Mouse (Mus musculus) midbrain, embryonic 15.5 days (tissue): Measurements from ENCODE around the gene Mdga1. TPM values are rescaled to one million over a fixed set of nuclear protein-coding genes. Genes with fewer than 3 reads are reported as not detected.
"Not testable (repeated sequence)": the region's sequence is repeated elsewhere in the genome, so short reads cannot be mapped to it uniquely, and the experiment has no call there.

Experiments
- ATAC-seq: fragments of 200-750 bp; cut with Nextera tagmentation; replicated peaks from 2 replicates; pipeline ENCODE4 v1.8.0; 2017; ENCODE audit warnings: moderate TSS enrichment
- H3K27ac ChIP-seq: fragments of 300-500 bp; sonication (generic); 2 replicates; pipeline ENCODE4 v1.5.1; 2015; ENCODE audit warnings: mild to moderate bottlenecking, inconsistent platforms
- H3K27me3 ChIP-seq: fragments of 300-500 bp; sonication (generic); replicated peaks from 2 replicates; pipeline ENCODE4 v1.6.1; 2015; ENCODE audit warnings: inconsistent platforms
- H3K36me3 ChIP-seq: fragments of 300-500 bp; sonication (generic); replicated peaks from 2 replicates; pipeline ENCODE4 v1.6.1; 2015; ENCODE audit warnings: inconsistent platforms
- H3K4me1 ChIP-seq: fragments of 300-500 bp; sonication (generic); 2 replicates; pipeline ENCODE4 v1.6.1; 2015; ENCODE audit warnings: inconsistent platforms
- H3K4me2 ChIP-seq: fragments of 300-500 bp; sonication (generic); 2 replicates; pipeline ENCODE4 v1.6.1; 2015; ENCODE audit warnings: inconsistent platforms, mild to moderate bottlenecking, moderate library complexity
- H3K4me3 ChIP-seq: fragments of 300-500 bp; sonication (generic); 2 replicates; pipeline ENCODE4 v1.5.1; 2015; ENCODE audit warnings: mild to moderate bottlenecking, inconsistent platforms
- H3K9ac ChIP-seq: fragments of 300-500 bp; sonication (generic); 2 replicates; pipeline ENCODE4 v1.6.1; 2015; ENCODE audit warnings: mild to moderate bottlenecking, inconsistent platforms
- H3K9me3 ChIP-seq: fragments of 300-500 bp; sonication (generic); 2 replicates; pipeline ENCODE4 v1.6.1; 2016; ENCODE audit warnings: inconsistent platforms
- WGBS: fragments of 180-500 bp; shearing (Covaris S2); methylation state at CpG from one replicate; pipeline ENCODE4 v1.1.7; 2015; ENCODE audit warnings: mixed read lengths; 5-methylcytosine and 5-hydroxymethylcytosine counted together
- polyA plus RNA-seq: library from polyadenylated mRNA; unstranded; fragments of >200 nt; fragmentation: Nextera tagmentation; extraction: Ambion mirVana; gene quantifications from 2 replicates; pipeline ENCODE4 v1.2.1, GENCODE M21; 2015

Gene Mdga1
- polyA plus RNA-seq, 1 experiment from 2014 or later: 19.6 TPM

GRCm38 (mm10) chr17:29796086-29796485, 173.8 kb downstream of the Mdga1 start:
- WGBS: 13% methylated on average over 7 of the region's 7 CpGs
- no peak for ATAC-seq
- peaks cover 41% of the 10 kb centered on the region for H3K4me1 ChIP-seq

GRCm38 (mm10) chr17:29795050-29795770, 174.7 kb downstream of the Mdga1 start:
- peak; percentile 87 for ATAC-seq
- Histone ChIP-seq H3K9me3 (no peaks in the 10 kb centered on the region), H3K4me3 (peak overlapping the region; percentile 20), H3K36me3 (no peaks in the 10 kb centered on the region), H3K27ac (peak overlapping the region; percentile 93), H3K4me2 (peak overlapping the region; percentile 54), H3K4me1 (peaks cover 41% of the 10 kb centered on the region), H3K9ac (peak overlapping the region; percentile 26), H3K27me3 (no peaks in the 10 kb centered on the region)
- WGBS: under 1% methylated on average over 23 of the region's 23 CpGs

More at GRCm38 (mm10) chr17:29796086-29796485, 173.8 kb downstream of the Mdga1 start:
- H3K4me2 ChIP-seq: no peak overlapping the region
- H3K27ac ChIP-seq: peak overlapping the region; percentile 93
- H3K9me3 ChIP-seq: no peaks in the 10 kb centered on the region
- H3K27me3 ChIP-seq: no peaks in the 10 kb centered on the region
- H3K9ac ChIP-seq: no peak overlapping the region
- no peaks in the 10 kb centered on the region for H3K36me3 ChIP-seq
- no peak overlapping the region for H3K4me3 ChIP-seq

GRCm38 (mm10) chr17:29791531-29792050, 178.3 kb downstream of the Mdga1 start:
- peaks cover 28% of the 10 kb centered on the region for H3K4me1 ChIP-seq
- no peaks in the 10 kb centered on the region for H3K36me3 ChIP-seq
- no peak for ATAC-seq
- no peaks in the 10 kb centered on the region for H3K27me3 ChIP-seq
- H3K27ac ChIP-seq: no peak overlapping the region
- H3K9me3 ChIP-seq: no peaks in the 10 kb centered on the region
- H3K4me2 ChIP-seq: no peak overlapping the region
- H3K9ac ChIP-seq: no peak overlapping the region
- H3K4me3 ChIP-seq: no peak overlapping the region
- WGBS: 90% methylated on average over 9 of the region's 9 CpGs

- no peak overlapping the region for H3K27ac ChIP-seq
- H3K4me1 ChIP-seq: peaks cover 15% of the 10 kb centered on the region
- H3K9me3 ChIP-seq: no peaks in the 10 kb centered on the region
- H3K27me3 ChIP-seq: no peaks in the 10 kb centered on the region
- no peaks in the 10 kb centered on the region for H3K36me3 ChIP-seq
- ATAC-seq: no peak
- no peak overlapping the region for H3K4me2 ChIP-seq
- no peak overlapping the region for H3K9ac ChIP-seq
- no peak overlapping the region for H3K4me3 ChIP-seq
- WGBS: 82% methylated on average over 12 of the region's 12 CpGs
These were observed 179.6 kb downstream of the Mdga1 start for GRCm38 (mm10) chr17:29790231-29790740.

GRCm38 (mm10) chr17:29789715-29790114, 180.2 kb downstream of the Mdga1 start:
- no peak for ATAC-seq
- Histone ChIP-seq H3K4me2 (no peak overlapping the region), H3K36me3 (no peaks in the 10 kb centered on the region), H3K27me3 (no peaks in the 10 kb centered on the region), H3K4me1 (peaks cover 9% of the 10 kb centered on the region), H3K9me3 (no peaks in the 10 kb centered on the region), H3K4me3 (no peak overlapping the region), H3K9ac (no peak overlapping the region), H3K27ac (no peak overlapping the region)
- 73% methylated on average over 9 of the region's 9 CpGs for WGBS

- no peak overlapping the region for H3K4me3 ChIP-seq
These were observed 181.3 kb downstream of the Mdga1 start for GRCm38 (mm10) chr17:29788573-29788972.

GRCm38 (mm10) chr17:29784820-29785219, 185.1 kb downstream of the Mdga1 start:
- no peak for ATAC-seq
- no peaks in the 10 kb centered on the region for H3K9me3 ChIP-seq
- H3K4me1 ChIP-seq: no peaks in the 10 kb centered on the region
- no peaks in the 10 kb centered on the region for H3K36me3 ChIP-seq
- H3K4me2 ChIP-seq: no peak overlapping the region
- no peak overlapping the region for H3K9ac ChIP-seq
- H3K27ac ChIP-seq: no peak overlapping the region
- no peaks in the 10 kb centered on the region for H3K27me3 ChIP-seq
- WGBS: 80% methylated on average over 9 of the region's 9 CpGs
- no peak overlapping the region for H3K4me3 ChIP-seq

More at GRCm38 (mm10) chr17:29788573-29788972, 181.3 kb downstream of the Mdga1 start:
- 81% methylated on average over 10 of the region's 10 CpGs for WGBS
- no peak overlapping the region for H3K27ac ChIP-seq
- H3K27me3 ChIP-seq: no peaks in the 10 kb centered on the region
- no peak overlapping the region for H3K4me2 ChIP-seq
- H3K9ac ChIP-seq: no peak overlapping the region
- H3K4me1 ChIP-seq: no peaks in the 10 kb centered on the region
- no peak for ATAC-seq
- H3K36me3 ChIP-seq: no peaks in the 10 kb centered on the region
- no peaks in the 10 kb centered on the region for H3K9me3 ChIP-seq

GRCm38 (mm10) chr17:29781472-29781871, 188.4 kb downstream of the Mdga1 start:
- not testable (repeated sequence) for ATAC-seq

GRCm38 (mm10) chr17:29778021-29778420, 191.9 kb downstream of the Mdga1 start:
- H3K9ac ChIP-seq: no peak overlapping the region
- ATAC-seq: 0 out of 2 replicates have a peak, but pooled peaks have one; percentile 33
- H3K27me3 ChIP-seq: no peaks in the 10 kb centered on the region
- no peaks in the 10 kb centered on the region for H3K4me1 ChIP-seq
- no peaks in the 10 kb centered on the region for H3K9me3 ChIP-seq
- H3K36me3 ChIP-seq: no peaks in the 10 kb centered on the region
- no peak overlapping the region for H3K27ac ChIP-seq
- WGBS: 54% methylated on average over 8 of the region's 8 CpGs
- no peak overlapping the region for H3K4me3 ChIP-seq
- H3K4me2 ChIP-seq: no peak overlapping the region

More at GRCm38 (mm10) chr17:29781472-29781871, 188.4 kb downstream of the Mdga1 start:
- not testable (repeated sequence) for H3K9ac ChIP-seq, H3K4me1 ChIP-seq, H3K27ac ChIP-seq, H3K9me3 ChIP-seq, H3K4me2 ChIP-seq, H3K4me3 ChIP-seq, H3K36me3 ChIP-seq, H3K27me3 ChIP-seq
- 91% methylated on average over 4 of the region's 4 CpGs for WGBS

Other genes with a start within 250 kb of the Mdga1 start
- gene Zfand3, start 34.6 kb upstream of the Mdga1 start, polyA plus RNA-seq: 51.0 and 58.0 TPM in 2 replicates